Mouse (Mus musculus) intestine, embryonic 14.5 days (tissue): ENCODE results near the gene Srrm4. TPM values are rescaled to one million over a fixed set of nuclear protein-coding genes. Genes with fewer than 3 reads are reported as not detected.

Source experiments
- ATAC-seq: fragments of 200-750 bp; cut with Nextera tagmentation; replicated peaks from 2 replicates; pipeline ENCODE4 v1.8.0; 2017; ENCODE audit warnings: low read depth, moderate number of reproducible peaks, moderate TSS enrichment, moderate library complexity; ENCODE audit not compliant: low FRiP score, low TSS enrichment
- DNase-seq: peaks from one replicate; pipeline ENCODE4 v3.0.0-alpha.2; 2018; ENCODE audit warnings: low spot score
- H3K27ac ChIP-seq: fragments of 300-500 bp; sonication (generic); 2 replicates; pipeline ENCODE4 v1.5.1; 2014; ENCODE audit warnings: low read depth, mild to moderate bottlenecking, control low read depth
- H3K27me3 ChIP-seq: fragments of 300-500 bp; sonication (generic); replicated peaks from 2 replicates; pipeline ENCODE4 v1.6.1; 2014; ENCODE audit warnings: low read length, control low read depth; ENCODE audit not compliant: control insufficient read depth, insufficient read depth
- H3K36me3 ChIP-seq: fragments of 300-500 bp; sonication (generic); 2 replicates; pipeline ENCODE4 v1.6.1; 2014; ENCODE audit warnings: low read length, control low read depth; ENCODE audit not compliant: control insufficient read depth, insufficient read depth
- H3K4me1 ChIP-seq: fragments of 300-500 bp; sonication (generic); replicated peaks from 2 replicates; pipeline ENCODE4 v1.6.1; 2014; ENCODE audit warnings: low read length, control low read depth, mixed read lengths; ENCODE audit not compliant: control insufficient read depth, insufficient read depth
- H3K4me2 ChIP-seq: fragments of 300-500 bp; sonication (generic); 2 replicates; pipeline ENCODE4 v1.6.1; 2014; ENCODE audit warnings: low read length
- H3K4me3 ChIP-seq: fragments of 300-500 bp; sonication (generic); 2 replicates; pipeline ENCODE4 v1.5.1; 2014; ENCODE audit warnings: low read depth, low read length, control low read depth, mixed read lengths
- H3K9ac ChIP-seq: fragments of 300-500 bp; sonication (generic); 2 replicates; pipeline ENCODE4 v1.6.1; 2014; ENCODE audit warnings: mild to moderate bottlenecking, low read length
- H3K9me3 ChIP-seq: fragments of 300-500 bp; sonication (generic); 2 replicates; pipeline ENCODE4 v1.6.1; 2016; ENCODE audit warnings: low read length, control low read depth; ENCODE audit not compliant: control insufficient read depth
- WGBS: fragments of 180-500 bp; shearing (Covaris S2); extraction: QIAGEN DNeasy Blood & Tissue Kit; methylation state at CpG from one replicate; pipeline ENCODE4 v1.1.7; 2014; 5-methylcytosine and 5-hydroxymethylcytosine counted together
- polyA plus RNA-seq: library from polyadenylated mRNA; unstranded; fragments of >200 nt; fragmentation: Nextera tagmentation; extraction: Ambion mirVana; gene quantifications from 2 replicates; pipeline ENCODE4 v1.2.1, GENCODE M21; 2014

Gene Srrm4
- polyA plus RNA-seq, 1 experiment from 2014 or later = 2.7 TPM

DNA sequence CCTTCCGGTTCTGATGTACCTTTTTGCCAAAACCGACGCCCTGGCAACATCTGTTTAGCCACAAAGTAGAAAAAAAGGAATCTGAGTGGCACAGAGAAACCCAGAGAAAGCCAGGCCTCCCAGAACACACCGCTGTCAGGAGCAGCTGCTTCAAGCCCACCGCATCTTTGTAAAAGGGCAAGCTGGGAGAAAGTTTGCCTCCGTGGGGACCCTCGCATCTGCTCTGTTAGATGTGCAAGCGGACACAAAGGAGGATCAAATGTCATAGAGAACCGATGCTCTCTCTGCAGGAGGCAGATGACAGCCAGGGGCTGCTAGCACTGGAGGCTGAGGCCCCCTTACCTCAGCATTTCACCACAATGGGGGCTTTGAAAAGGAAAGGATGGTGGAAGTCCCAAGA, 18.3 kb downstream of the Srrm4 start:
- no peaks in the 10 kb centered on the region for H3K9me3 ChIP-seq
- H3K4me2 ChIP-seq = no peak overlapping the region
- no peak overlapping the region for H3K27ac ChIP-seq
- no peak overlapping the region for H3K4me3 ChIP-seq
- 40% methylated on average over 9 of the region's 9 CpGs for WGBS
- no peaks in the 10 kb centered on the region for H3K4me1 ChIP-seq
- H3K9ac ChIP-seq = no peak overlapping the region
- ATAC-seq = no peak
- H3K36me3 ChIP-seq = no peaks in the 10 kb centered on the region
- no peak for DNase-seq
- no peaks in the 10 kb centered on the region for H3K27me3 ChIP-seq

DNA sequence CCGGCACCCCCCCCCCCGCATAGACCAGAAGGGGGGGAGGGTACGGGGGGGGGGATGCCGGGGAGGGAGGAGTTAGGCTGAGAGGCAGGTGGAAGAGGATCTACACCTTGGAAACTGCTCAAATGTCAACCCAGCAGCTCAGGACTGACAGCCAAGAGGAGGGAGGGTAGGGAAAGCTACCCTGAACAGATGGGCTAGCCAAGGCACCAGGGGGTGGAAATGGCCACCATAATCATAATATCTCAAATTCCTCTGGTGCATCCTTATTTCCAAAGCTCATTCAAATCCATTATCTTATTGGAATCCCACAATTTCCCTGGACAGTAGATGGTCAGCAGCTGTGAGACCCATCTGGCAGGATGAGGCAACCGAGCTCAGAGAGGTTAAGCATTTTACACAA, 19.7 kb downstream of the Srrm4 start:
- Histone ChIP-seq H3K9me3 (no peaks in the 10 kb centered on the region), H3K9ac (no peak overlapping the region), H3K4me1 (no peaks in the 10 kb centered on the region), H3K36me3 (no peaks in the 10 kb centered on the region), H3K4me2 (no peak overlapping the region), H3K4me3 (no peak overlapping the region), H3K27ac (no peak overlapping the region), H3K27me3 (no peaks in the 10 kb centered on the region)
- ATAC-seq = no peak
- WGBS = 32% methylated on average over 2 of the region's 5 CpGs
- no peak for DNase-seq

DNA sequence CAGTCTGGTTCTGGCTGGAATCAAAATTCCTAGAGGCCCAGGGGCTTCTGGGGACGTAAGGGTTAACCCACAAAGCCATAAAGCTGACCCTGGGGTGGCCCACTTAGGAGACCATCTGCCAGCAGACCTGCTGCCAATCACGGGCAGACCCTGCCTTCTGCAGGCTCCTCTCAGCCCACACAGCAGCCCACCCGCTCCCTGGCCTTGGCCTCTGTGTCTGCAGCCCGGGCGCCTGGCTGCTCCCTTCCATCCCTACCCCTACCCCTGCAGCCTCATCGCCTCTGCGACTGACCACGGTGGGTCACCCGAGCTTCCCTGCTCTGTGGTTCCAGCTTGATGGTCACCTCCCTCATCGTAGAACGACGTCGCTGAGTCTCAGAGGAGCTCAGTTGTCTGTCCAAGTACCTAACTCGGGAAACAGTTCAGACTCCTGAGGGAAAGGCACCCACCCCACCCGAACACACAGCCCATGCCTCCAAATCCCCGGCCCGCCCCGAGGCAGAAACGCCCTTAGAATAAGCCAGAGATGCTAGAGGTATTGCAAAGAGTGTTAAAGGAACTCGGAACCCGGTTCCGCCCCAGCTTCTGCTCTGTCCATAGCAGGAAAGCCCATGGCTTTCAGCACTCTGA, 20.3 kb downstream of the Srrm4 start:
- no peaks in the 10 kb centered on the region for H3K4me1 ChIP-seq
- H3K4me2 ChIP-seq = no peak overlapping the region
- 9% methylated on average over 22 of the region's 22 CpGs for WGBS
- H3K4me3 ChIP-seq = no peak overlapping the region
- H3K9ac ChIP-seq = no peak overlapping the region
- ATAC-seq = no peak
- peak; percentile 51 for DNase-seq
- H3K27ac ChIP-seq = no peak overlapping the region
- H3K36me3 ChIP-seq = no peaks in the 10 kb centered on the region
- no peaks in the 10 kb centered on the region for H3K27me3 ChIP-seq
- no peaks in the 10 kb centered on the region for H3K9me3 ChIP-seq

DNA sequence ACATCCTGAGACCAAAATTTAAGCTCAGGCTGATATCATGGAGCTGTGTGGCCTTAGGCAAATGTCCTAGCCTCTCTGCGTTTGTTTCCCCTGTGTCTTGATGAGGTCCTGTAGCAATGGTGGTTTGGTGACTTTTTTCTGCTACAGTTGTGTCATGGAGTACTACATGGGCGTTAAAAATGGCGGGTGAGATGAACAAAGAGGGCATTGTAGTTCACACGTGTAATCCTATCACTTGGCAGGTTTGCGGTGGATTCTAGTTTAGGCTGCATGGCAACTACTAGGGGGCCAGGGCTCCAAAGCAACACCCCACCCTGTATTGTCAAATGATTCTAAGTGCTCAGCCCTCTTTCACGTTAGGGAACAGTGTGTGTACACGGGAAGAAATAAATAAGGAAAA, 21.1 kb downstream of the Srrm4 start:
- Histone ChIP-seq H3K4me3 (no peak overlapping the region), H3K27ac (no peak overlapping the region), H3K4me2 (no peak overlapping the region), H3K4me1 (no peaks in the 10 kb centered on the region), H3K9ac (no peak overlapping the region), H3K9me3 (no peaks in the 10 kb centered on the region), H3K27me3 (no peaks in the 10 kb centered on the region), H3K36me3 (no peaks in the 10 kb centered on the region)
- no peak for DNase-seq
- 63% methylated on average over 7 of the region's 7 CpGs for WGBS
- ATAC-seq = no peak

DNA sequence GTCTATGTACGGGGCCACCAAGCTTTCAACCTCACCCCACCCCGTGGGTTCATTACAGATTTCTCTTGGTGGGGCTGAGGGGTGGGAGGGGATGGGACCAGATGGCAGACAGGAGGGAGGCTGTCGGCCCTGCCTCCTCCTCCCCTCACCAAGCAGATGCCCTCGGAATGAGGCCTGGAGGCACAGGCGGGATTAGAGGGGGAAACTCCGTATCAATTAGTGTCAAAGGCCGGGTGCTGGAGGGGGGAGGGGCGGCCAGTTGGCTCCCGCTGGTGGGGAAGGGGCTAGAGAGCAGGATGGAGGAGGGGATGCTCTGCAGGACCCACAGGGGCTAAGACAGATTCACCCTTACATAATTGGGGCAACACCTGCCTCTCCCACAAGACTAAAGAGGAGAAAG, 22.0 kb downstream of the Srrm4 start:
- ATAC-seq (no peak; the same call in 1 of the 2 replicates), DNase-seq (peak; percentile 57)
- no peak overlapping the region for H3K4me3 ChIP-seq
- H3K9me3 ChIP-seq = no peaks in the 10 kb centered on the region
- no peak overlapping the region for H3K27ac ChIP-seq
- H3K9ac ChIP-seq = no peak overlapping the region
- 9% methylated on average over 9 of the region's 9 CpGs for WGBS
- H3K27me3 ChIP-seq = no peaks in the 10 kb centered on the region
- no peaks in the 10 kb centered on the region for H3K4me1 ChIP-seq
- no peaks in the 10 kb centered on the region for H3K36me3 ChIP-seq
- no peak overlapping the region for H3K4me2 ChIP-seq

DNA sequence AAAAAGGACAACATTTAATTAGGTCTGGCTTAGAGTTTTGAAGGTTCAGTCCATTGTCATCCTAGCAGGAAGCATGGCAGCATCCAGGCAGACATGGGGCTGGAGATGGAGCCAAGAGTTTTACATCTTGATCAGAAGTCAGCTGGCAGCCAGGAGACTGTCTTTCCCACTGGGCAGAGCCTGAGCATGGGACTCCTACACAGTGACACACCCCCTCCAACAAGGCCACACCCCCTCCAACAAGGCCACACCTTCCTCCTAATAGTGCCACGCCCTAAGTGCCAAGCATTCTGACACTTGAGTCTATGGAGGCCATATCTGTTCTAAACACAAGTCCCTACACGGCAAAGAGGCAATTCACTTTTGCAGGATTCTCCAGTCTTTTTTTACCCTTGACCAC, 23.6 kb downstream of the Srrm4 start:
- H3K27ac ChIP-seq = no peak overlapping the region
- H3K4me3 ChIP-seq = no peak overlapping the region
- DNase-seq = no peak
- H3K9ac ChIP-seq = no peak overlapping the region
- no peak for ATAC-seq
- H3K27me3 ChIP-seq = no peaks in the 10 kb centered on the region
- no peak overlapping the region for H3K4me2 ChIP-seq
- 76% methylated on average over 2 of the region's 2 CpGs for WGBS
- no peaks in the 10 kb centered on the region for H3K36me3 ChIP-seq
- H3K9me3 ChIP-seq = no peaks in the 10 kb centered on the region
- no peaks in the 10 kb centered on the region for H3K4me1 ChIP-seq

DNA sequence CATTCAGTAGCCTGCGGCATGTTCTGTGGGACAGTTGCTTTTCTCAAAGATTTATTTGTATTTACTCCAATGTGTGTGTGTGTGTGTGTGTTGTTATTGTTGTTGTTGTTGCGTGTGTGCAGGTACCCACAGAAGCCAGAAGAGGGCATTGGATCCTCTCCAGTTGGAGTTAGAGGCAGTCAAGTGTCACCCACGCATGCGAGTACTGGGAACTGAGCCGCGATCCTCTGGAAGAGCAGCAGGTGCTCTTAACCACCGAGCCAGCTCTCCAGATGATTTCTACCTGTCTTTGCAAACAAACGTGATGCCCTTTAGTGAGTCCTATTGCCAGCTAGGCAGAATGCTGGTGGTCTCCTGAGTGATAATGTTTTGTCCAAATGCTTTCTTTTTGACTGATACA, 24.3 kb downstream of the Srrm4 start:
- H3K4me3 ChIP-seq = no peak overlapping the region
- ATAC-seq = no peak
- H3K36me3 ChIP-seq = no peaks in the 10 kb centered on the region
- H3K9ac ChIP-seq = no peak overlapping the region
- 84% methylated on average over 8 of the region's 8 CpGs for WGBS
- H3K4me1 ChIP-seq = no peaks in the 10 kb centered on the region
- DNase-seq = no peak
- no peak overlapping the region for H3K4me2 ChIP-seq
- no peak overlapping the region for H3K27ac ChIP-seq
- no peaks in the 10 kb centered on the region for H3K9me3 ChIP-seq
- H3K27me3 ChIP-seq = no peaks in the 10 kb centered on the region

DNA sequence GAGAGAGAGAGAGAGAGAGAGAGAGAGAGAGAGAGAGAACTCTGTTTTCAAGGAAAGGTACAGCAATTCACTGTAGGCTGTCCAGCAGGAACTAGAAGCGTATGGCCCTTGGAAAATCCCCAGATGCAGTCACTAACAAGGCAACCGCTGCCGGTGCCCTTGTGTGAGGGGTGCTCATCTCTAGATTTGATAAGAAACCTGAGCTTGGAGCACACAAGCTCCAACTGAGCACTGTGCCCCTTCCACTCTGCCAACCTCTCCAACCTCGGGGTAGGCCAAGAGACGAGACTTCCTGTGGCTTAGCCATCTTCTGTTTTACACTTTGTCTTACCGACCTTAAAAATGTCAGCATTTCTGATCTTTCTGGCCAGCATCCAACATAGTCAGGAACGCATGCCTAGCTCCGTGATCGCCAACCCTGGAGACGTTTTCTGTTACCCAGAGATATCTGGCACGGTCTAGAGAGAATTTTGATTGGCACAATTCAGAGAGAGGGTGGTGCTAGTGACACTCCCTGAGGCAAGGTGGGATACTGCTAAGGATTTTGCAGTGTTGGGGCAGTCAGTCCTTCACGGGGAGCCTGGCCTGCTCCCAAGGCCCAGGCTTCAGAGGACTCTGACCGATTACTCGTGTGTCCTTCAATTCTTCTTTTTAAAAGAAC, 25.1 kb downstream of the Srrm4 start:
- 73% methylated on average over 14 of the region's 14 CpGs for WGBS

DNA sequence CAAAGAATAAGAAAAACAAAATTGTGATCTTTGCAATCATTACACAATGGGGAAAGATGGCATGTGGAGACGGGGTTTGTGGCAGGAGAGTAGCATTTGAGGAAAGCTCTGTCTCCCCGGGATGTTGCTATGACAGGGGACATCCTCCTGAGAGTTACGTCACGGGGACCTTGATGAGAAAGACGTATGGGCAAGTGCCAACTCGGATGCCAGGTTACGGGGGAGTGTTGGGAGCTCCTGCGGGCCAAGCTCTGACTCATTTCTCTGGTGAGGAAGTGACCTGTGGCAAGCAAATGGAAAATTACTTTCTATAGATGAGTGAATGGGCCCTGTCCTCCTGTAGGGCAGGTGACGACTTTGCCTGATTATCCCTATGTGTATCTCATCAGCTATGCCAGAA, 26.0 kb downstream of the Srrm4 start:
- 89% methylated on average over 9 of the region's 9 CpGs for WGBS
- H3K4me1 ChIP-seq = no peaks in the 10 kb centered on the region
- no peaks in the 10 kb centered on the region for H3K36me3 ChIP-seq
- DNase-seq = no peak
- no peaks in the 10 kb centered on the region for H3K27me3 ChIP-seq
- no peak overlapping the region for H3K4me3 ChIP-seq
- no peak for ATAC-seq
- no peak overlapping the region for H3K4me2 ChIP-seq
- H3K27ac ChIP-seq = no peak overlapping the region
- H3K9ac ChIP-seq = no peak overlapping the region
- H3K9me3 ChIP-seq = no peaks in the 10 kb centered on the region

More for the DNA sequence above, 25.1 kb downstream of the Srrm4 start:
- no peaks in the 10 kb centered on the region for H3K9me3 ChIP-seq
- H3K36me3 ChIP-seq = no peaks in the 10 kb centered on the region
- H3K4me2 ChIP-seq = no peak overlapping the region
- no peak overlapping the region for H3K27ac ChIP-seq
- H3K4me1 ChIP-seq = no peaks in the 10 kb centered on the region
- no peak for ATAC-seq
- DNase-seq = no peak
- H3K9ac ChIP-seq = no peak overlapping the region
- no peak overlapping the region for H3K4me3 ChIP-seq
- H3K27me3 ChIP-seq = no peaks in the 10 kb centered on the region
